Mouse (Mus musculus) CH12.LX (cell line): ENCODE results near the gene Fam166a. TPM values are rescaled to one million over a fixed set of nuclear protein-coding genes. Genes with fewer than 3 reads are reported as not detected.

Experiments used
- DNase-seq: peaks from one replicate; pipeline ENCODE4 v3.0.0-alpha.2; 2013; ENCODE audit errors: extremely low read depth
- H3K27ac ChIP-seq: 2 replicates; pipeline ENCODE4 v1.5.1; 2012; ENCODE audit warnings: low read depth, mild to moderate bottlenecking, control low read depth, moderate library complexity; ENCODE audit not compliant: insufficient read depth
- H3K27me3 ChIP-seq: replicated peaks from 2 replicates; pipeline ENCODE3; 2012; ENCODE audit warnings: inconsistent platforms
- H3K36me3 ChIP-seq, 2 experiments: replicated peaks in 1 of 2; 2 replicates each; pipeline versions ENCODE3 to v1.6.1; 2012; ENCODE audit warnings: inconsistent platforms in 1 of 2, low read length in 1 of 2, mild to moderate bottlenecking in 1 of 2, mixed read lengths in 1 of 2, moderate library complexity in 1 of 2; ENCODE audit not compliant: control insufficient read depth in 1 of 2, insufficient read depth in 1 of 2
- H3K4me1 ChIP-seq, 2 experiments: 2 replicates each; pipeline ENCODE4 v1.6.1; 2012; ENCODE audit warnings: inconsistent platforms in 1 of 2, moderate library complexity in 1 of 2; ENCODE audit not compliant: insufficient read depth in 2 of 2, control insufficient read depth in 1 of 2
- H3K4me2 ChIP-seq: 2 replicates; pipeline ENCODE4 v1.6.1; 2012; ENCODE audit warnings: low read depth, mild to moderate bottlenecking, control low read depth; ENCODE audit not compliant: poor library complexity, insufficient read depth, severe bottlenecking
- H3K4me3 ChIP-seq, 3 experiments: fragments of 150-350 bp in 1 of 3; sonication (generic) in 1 of 3; replicated peaks in 1 of 3; 2 replicates each; pipeline versions ENCODE3 to v1.5.1; 2011 to 2012; ENCODE audit warnings: low read depth in 2 of 3, low read length in 2 of 3, mild to moderate bottlenecking in 2 of 3, moderate library complexity in 2 of 3, control low read depth in 1 of 3, improper control_type of control experiment in 1 of 3, inconsistent platforms in 1 of 3, mixed read lengths in 1 of 3; ENCODE audit not compliant: poor library complexity in 1 of 3
- H3K79me2 ChIP-seq: replicated peaks from 2 replicates; pipeline ENCODE4 v1.6.1; 2012; ENCODE audit warnings: mild to moderate bottlenecking, moderate library complexity; ENCODE audit not compliant: control insufficient read depth, poor library complexity, insufficient read depth, severe bottlenecking; ENCODE audit errors: extremely low read depth
- H3K9ac ChIP-seq: 2 replicates; pipeline ENCODE4 v1.6.1; 2012; ENCODE audit warnings: low read depth, mild to moderate bottlenecking, control low read depth, moderate library complexity; ENCODE audit not compliant: insufficient read depth
- H3K9me3 ChIP-seq: replicated peaks from 2 replicates; pipeline ENCODE3; 2012; ENCODE audit warnings: low read length, inconsistent platforms, mixed read lengths
- CHD2 ChIP-seq: IDR thresholded peaks from 2 replicates; pipeline ENCODE4 v1.6.1; 2011; ENCODE audit warnings: low read length, improper control_type of control experiment
- CTCF ChIP-seq, 2 experiments: IDR thresholded peaks in 1 of 2; conservative IDR thresholded peaks in 1 of 2; 2 replicates each; pipeline ENCODE4 v1.5.1; 2011 to 2012; ENCODE audit warnings: low read depth in 2 of 2, low read length in 2 of 2, improper control_type of control experiment in 1 of 2, inconsistent platforms in 1 of 2, mild to moderate bottlenecking in 1 of 2, moderate library complexity in 1 of 2
- ELF1 ChIP-seq: IDR thresholded peaks from 2 replicates; pipeline ENCODE4 v1.6.1; 2014; ENCODE audit warnings: low read depth, mild to moderate bottlenecking, inconsistent platforms, low read length, improper control_type of control experiment
- EP300 ChIP-seq: IDR thresholded peaks from 2 replicates; pipeline ENCODE4 v1.6.1; 2011; ENCODE audit warnings: low read length, improper control_type of control experiment
- ETS1 ChIP-seq: conservative IDR thresholded peaks from 2 replicates; pipeline ENCODE4 v1.6.1; 2012; ENCODE audit warnings: low read depth, mild to moderate bottlenecking, inconsistent platforms, low read length, improper control_type of control experiment, moderate library complexity
- JUND ChIP-seq: conservative IDR thresholded peaks from 2 replicates; pipeline ENCODE4 v1.6.1; 2011; ENCODE audit warnings: low read depth, low read length, improper control_type of control experiment
- MAFK ChIP-seq: IDR thresholded peaks from 2 replicates; pipeline ENCODE4 v1.6.1; 2011; ENCODE audit warnings: low read length, improper control_type of control experiment; ENCODE audit not compliant: insufficient replicate concordance
- MAX ChIP-seq: IDR thresholded peaks from 2 replicates; pipeline ENCODE4 v1.6.1; 2011; ENCODE audit warnings: low read length, improper control_type of control experiment
- MXI1 ChIP-seq: IDR thresholded peaks from 2 replicates; pipeline ENCODE4 v1.6.1; 2011; ENCODE audit warnings: mild to moderate bottlenecking, low read depth, low read length, improper control_type of control experiment
- NELFE ChIP-seq: IDR thresholded peaks from 2 replicates; pipeline ENCODE4 v1.6.1; 2011; ENCODE audit warnings: low read depth, low read length, improper control_type of control experiment
- PAX5 ChIP-seq: IDR thresholded peaks from 2 replicates; pipeline ENCODE4 v1.6.1; 2012; ENCODE audit warnings: low read length, inconsistent platforms, mixed read lengths
- SMC3 ChIP-seq: IDR thresholded peaks from 2 replicates; pipeline ENCODE4 v1.6.1; 2011; ENCODE audit warnings: low read depth, low read length, improper control_type of control experiment
- TCF12 ChIP-seq: IDR thresholded peaks from 2 replicates; pipeline ENCODE4 v1.6.1; 2014; ENCODE audit warnings: low read depth, mild to moderate bottlenecking, inconsistent platforms, low read length, improper control_type of control experiment
- USF1 ChIP-seq: IDR thresholded peaks from 2 replicates; pipeline ENCODE4 v1.6.1; 2014; ENCODE audit warnings: low read depth, mild to moderate bottlenecking, inconsistent platforms, low read length, improper control_type of control experiment
- USF2 ChIP-seq: conservative IDR thresholded peaks from 2 replicates; pipeline ENCODE4 v1.6.1; 2011; ENCODE audit warnings: low read depth, low read length, improper control_type of control experiment
- ZC3H11A ChIP-seq: IDR thresholded peaks from 2 replicates; pipeline ENCODE4 v1.6.1; 2012; ENCODE audit warnings: low read depth, mild to moderate bottlenecking, inconsistent platforms, low read length, improper control_type of control experiment
- ZMIZ1 ChIP-seq: IDR thresholded peaks from 2 replicates; pipeline ENCODE4 v1.6.1; 2012; ENCODE audit warnings: low read depth, mild to moderate bottlenecking, inconsistent platforms, low read length, improper control_type of control experiment
- ZNF384 ChIP-seq: IDR thresholded peaks from 2 replicates; pipeline ENCODE4 v1.6.1; 2012; ENCODE audit warnings: low read depth, low read length, improper control_type of control experiment, inconsistent platforms
- dilution Hi-C: fragments of 300-500 bp; cut with MboI; formaldehyde crosslinking; loops from 2 replicates; pipeline ENCODE4 v1.14.3; 2020; ENCODE audit warnings: low sequenced_read_pairs; ENCODE audit not compliant: extremely low pct_unique_long_range_greater_than_20kb, extremely low pct_ligation_motif_present
- in situ Hi-C: fragments of 300-500 bp; cut with MboI; formaldehyde crosslinking; loops from 3 replicates; pipeline ENCODE4 v1.14.3; 2019; ENCODE audit warnings: low sequenced_read_pairs, low pct_ligation_motif_present, low pct_unique_long_range_greater_than_20kb, mixed read lengths
- polyA plus RNA-seq: library from polyadenylated mRNA; unstranded; fragments of >175 nt; gene quantifications from 2 replicates; pipeline ENCODE4 v1.2.1, GENCODE M21; 2012; ENCODE audit warnings: low read depth; ENCODE audit not compliant: insufficient read length
- total RNA-seq, 2 experiments: library from RNA; depleted of rRNA; stranded (reverse); fragments of 300-350 nt in 1 of 2; fragments of >200 nt in 1 of 2; gene quantifications; 2 replicates each; pipeline ENCODE4 v1.2.3; 2012 to 2014

The Fam166a gene
- total and polyA plus RNA-seq, 3 experiments = 0.38 to 23.4 TPM; not detected in 1

DNA sequence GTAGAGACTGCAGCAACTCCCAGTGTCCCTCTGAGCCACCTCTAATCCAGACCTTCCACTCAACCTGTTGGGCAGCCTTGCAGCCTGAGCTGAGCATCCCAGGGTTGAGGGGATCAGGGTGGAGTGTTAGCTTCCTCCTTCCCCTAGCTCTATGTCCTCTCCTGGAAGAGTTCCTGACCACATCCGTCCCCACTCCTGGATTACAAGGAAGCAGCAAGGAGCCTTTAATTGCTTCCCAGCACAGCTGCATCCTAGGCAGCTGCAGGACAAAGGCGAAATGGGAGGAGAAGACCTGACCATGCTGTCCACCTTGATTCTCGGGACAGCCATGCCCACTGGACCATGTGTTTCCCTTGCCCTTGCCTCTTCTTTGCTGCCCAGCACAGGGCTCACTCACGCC is 41.5 kb upstream of the Fam166a start:
- H3K9ac ChIP-seq = no peak overlapping the region
- H3K36me3 ChIP-seq = no peaks in the 10 kb centered on the region
- no peak overlapping the region for H3K27ac ChIP-seq
- peaks cover 11% of the 10 kb centered on the region for H3K9me3 ChIP-seq
- in situ Hi-C loops = no loop called here
- H3K4me3 ChIP-seq = no peak overlapping the region
- peaks cover 12 to 21% of the 10 kb centered on the region in 2 experiments for H3K4me1 ChIP-seq
- no peak for TF ChIP-seq JUND
- no peak for TF ChIP-seq ZNF384
- no peak for TF ChIP-seq MXI1
- peaks cover 85% of the 10 kb centered on the region for H3K27me3 ChIP-seq
- no peak overlapping the region for H3K4me2 ChIP-seq
- dilution Hi-C loops = no loop called here
- H3K79me2 ChIP-seq = no peaks in the 10 kb centered on the region
- DNase-seq = no peak

DNA sequence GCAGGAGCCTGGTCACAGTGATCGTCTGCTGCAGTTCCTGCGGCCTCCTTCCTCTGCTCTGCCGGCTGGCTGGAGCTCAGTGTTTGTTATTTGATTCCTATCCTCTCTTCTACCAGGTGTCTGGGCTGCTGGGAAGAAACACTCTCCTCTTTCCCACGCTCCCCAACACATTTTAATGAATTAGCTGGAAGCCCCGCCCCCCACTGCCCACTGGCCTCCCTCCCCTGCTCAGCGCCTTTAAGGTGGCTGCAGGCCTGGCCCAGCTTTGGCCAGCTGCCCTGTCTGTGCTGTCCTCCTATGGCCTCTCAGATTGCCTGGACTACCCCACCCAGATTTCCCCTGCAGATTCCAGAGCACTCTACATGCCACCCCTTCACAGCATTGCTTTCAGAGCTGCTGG is 40.9 kb upstream of the Fam166a start:
- peaks cover 12 to 19% of the 10 kb centered on the region in 2 experiments for H3K4me1 ChIP-seq
- no peak overlapping the region for H3K27ac ChIP-seq
- no peak overlapping the region for H3K9ac ChIP-seq
- no peaks in the 10 kb centered on the region for H3K79me2 ChIP-seq
- H3K36me3 ChIP-seq = no peaks in the 10 kb centered on the region
- dilution Hi-C loops = no loop called here
- H3K27me3 ChIP-seq = peaks cover 88% of the 10 kb centered on the region
- DNase-seq = no peak
- in situ Hi-C loops = no loop called here
- TF ChIP-seq SMC3 (no peak), ELF1 (no peak), ZC3H11A (no peak), PAX5 (no peak), CTCF (conservative IDR thresholded peaks at IDR 0.05 in 1 of 2, IDR thresholded peaks at IDR 0.05 in 1 of 2; ENCODE audit: low read depth in 2 of 2, low read length in 2 of 2) (no peak), MAFK (no peak), USF2 (no peak), NELFE (no peak), MAX (no peak), ETS1 (no peak), ZMIZ1 (no peak), CHD2 (no peak), EP300 (no peak), TCF12 (no peak), USF1 (no peak)
- TF ChIP-seq, all 38 proteins: peak for 0
- no peak overlapping the region for H3K4me3 ChIP-seq
- no peak overlapping the region for H3K4me2 ChIP-seq
- peaks cover 11% of the 10 kb centered on the region for H3K9me3 ChIP-seq
